Mouse (Mus musculus) E14TG2a.4 (cell line): Measurements from ENCODE around the gene H2afy2.

Source experiments
- CTCF ChIP-seq: conservative IDR thresholded peaks from 2 replicates; pipeline ENCODE4 v1.5.1; 2014; ENCODE audit warnings: low read length
- NANOG ChIP-seq: IDR thresholded peaks from 2 replicates; pipeline ENCODE4 v1.6.1; 2014; ENCODE audit warnings: borderline replicate concordance, low read length, mixed read lengths
- POU5F1 ChIP-seq: IDR thresholded peaks from 2 replicates; pipeline ENCODE4 v1.6.1; 2014; ENCODE audit warnings: low read length, borderline replicate concordance

- TF ChIP-seq CTCF (no peak), POU5F1 (no peak), NANOG (no peak)
These were observed 467 bp upstream of the H2afy2 start for GRCm38 (mm10) chr10:61784414-61784813.
